Mouse (Mus musculus) MEL (cell line): ENCODE measurements around the gene Fst. TPM values are rescaled to one million over a fixed set of nuclear protein-coding genes. Genes with fewer than 3 reads are reported as not detected.

Experiments used
- DNase-seq: peaks from one replicate; pipeline ENCODE4 v3.0.0; 2011; ENCODE audit warnings: low read depth, low spot score
- H3K27ac ChIP-seq: 2 replicates; pipeline ENCODE4 v1.5.1; 2012; ENCODE audit warnings: low read depth, mild to moderate bottlenecking, control low read depth, low read length, moderate library complexity; ENCODE audit not compliant: control insufficient read depth
- H3K27me3 ChIP-seq, 2 experiments: fragments of 150-350 bp in 1 of 2; sonication (generic) in 1 of 2; 2 replicates each; pipeline ENCODE4 v1.6.1; 2012; ENCODE audit warnings: low read length in 2 of 2, mild to moderate bottlenecking in 2 of 2, improper control_type of control experiment in 1 of 2, moderate library complexity in 1 of 2; ENCODE audit not compliant: insufficient read depth in 2 of 2, control insufficient read depth in 1 of 2
- H3K36me3 ChIP-seq, 2 experiments: 2 replicates each; pipeline ENCODE4 v1.6.1; 2012 to 2014; ENCODE audit warnings: low read length in 2 of 2, improper control_type of control experiment in 1 of 2, inconsistent platforms in 1 of 2, mild to moderate bottlenecking in 1 of 2; ENCODE audit not compliant: insufficient read depth in 2 of 2, control insufficient read depth in 1 of 2
- H3K4me1 ChIP-seq, 2 experiments: fragments of 150-350 bp in 1 of 2; sonication (generic) in 1 of 2; 2 replicates each; pipeline ENCODE4 v1.6.1; 2012; ENCODE audit warnings: low read length in 2 of 2, improper control_type of control experiment in 1 of 2, mild to moderate bottlenecking in 1 of 2; ENCODE audit not compliant: insufficient read depth in 2 of 2, control insufficient read depth in 1 of 2
- H3K4me3 ChIP-seq, 2 experiments: fragments of 150-350 bp in 1 of 2; sonication (generic) in 1 of 2; 2 replicates each; pipeline ENCODE4 v1.5.1; 2012; ENCODE audit warnings: low read depth in 2 of 2, low read length in 2 of 2, mild to moderate bottlenecking in 2 of 2, moderate library complexity in 2 of 2, control low read depth in 1 of 2, improper control_type of control experiment in 1 of 2; ENCODE audit not compliant: control insufficient read depth in 1 of 2, insufficient read depth in 1 of 2
- H3K79me2 ChIP-seq: 2 replicates; pipeline ENCODE4 v1.6.1; 2012; ENCODE audit warnings: mild to moderate bottlenecking, low read length, moderate library complexity; ENCODE audit not compliant: control insufficient read depth, poor library complexity, insufficient read depth
- H3K9ac ChIP-seq: 2 replicates; pipeline ENCODE4 v1.6.1; 2012; ENCODE audit warnings: low read depth, mild to moderate bottlenecking, control low read depth, low read length, moderate library complexity; ENCODE audit not compliant: control insufficient read depth, poor library complexity, severe bottlenecking
- H3K9me3 ChIP-seq: fragments of 150-350 bp; sonication (generic); replicated peaks from 2 replicates; pipeline ENCODE4 v1.6.1; 2012; ENCODE audit warnings: mild to moderate bottlenecking, low read length, improper control_type of control experiment, moderate library complexity; ENCODE audit not compliant: insufficient read depth
- CHD1 ChIP-seq: IDR thresholded peaks from 2 replicates; pipeline ENCODE4 v1.6.1; 2012; ENCODE audit warnings: low read depth, mild to moderate bottlenecking, inconsistent platforms, low read length, improper control_type of control experiment
- ELF1 ChIP-seq: IDR thresholded peaks from 2 replicates; pipeline ENCODE4 v1.6.1; 2014; ENCODE audit warnings: low read depth, mild to moderate bottlenecking, inconsistent platforms, low read length, improper control_type of control experiment, moderate library complexity
- GABPA ChIP-seq: IDR thresholded peaks from 2 replicates; pipeline ENCODE4 v1.6.1; 2012; ENCODE audit warnings: low read depth, mild to moderate bottlenecking, inconsistent platforms, low read length, improper control_type of control experiment, moderate library complexity
- JUND ChIP-seq: IDR thresholded peaks from 2 replicates; pipeline ENCODE4 v1.6.1; 2011; ENCODE audit warnings: low read depth, mild to moderate bottlenecking, improper control_type of control experiment, low read length
- KAT2A ChIP-seq: conservative IDR thresholded peaks from 2 replicates; pipeline ENCODE4 v1.6.1; 2012; ENCODE audit warnings: low read depth, low read length, improper control_type of control experiment, inconsistent platforms
- MAFK ChIP-seq: IDR thresholded peaks from 2 replicates; pipeline ENCODE4 v1.6.1; 2011; ENCODE audit warnings: low read depth, mild to moderate bottlenecking, low read length, improper control_type of control experiment, borderline replicate concordance
- MEF2A ChIP-seq: IDR thresholded peaks from 2 replicates; pipeline ENCODE4 v1.6.1; 2014; ENCODE audit warnings: low read depth, mild to moderate bottlenecking, inconsistent platforms, low read length, improper control_type of control experiment; ENCODE audit not compliant: poor library complexity, insufficient replicate concordance, severe bottlenecking; ENCODE audit errors: extremely low read depth
- MXI1 ChIP-seq: IDR thresholded peaks from 2 replicates; pipeline ENCODE4 v1.6.1; 2011; ENCODE audit warnings: mild to moderate bottlenecking, low read depth, low read length, improper control_type of control experiment
- MYB ChIP-seq: IDR thresholded peaks from 2 replicates; pipeline ENCODE4 v1.6.1; 2011; ENCODE audit warnings: mild to moderate bottlenecking, low read depth, low read length, improper control_type of control experiment
- MYC ChIP-seq: IDR thresholded peaks from 2 replicates; pipeline ENCODE4 v1.6.1; 2011; ENCODE audit warnings: low read depth, mild to moderate bottlenecking, low read length, improper control_type of control experiment, moderate library complexity
- NELFE ChIP-seq: IDR thresholded peaks from 2 replicates; pipeline ENCODE4 v1.6.1; 2011; ENCODE audit warnings: low read depth, low read length, improper control_type of control experiment
- RAD21 ChIP-seq: IDR thresholded peaks from 2 replicates; pipeline ENCODE4 v1.6.1; 2011; ENCODE audit warnings: mild to moderate bottlenecking, low read depth, low read length, improper control_type of control experiment
- RCOR1 ChIP-seq: IDR thresholded peaks from 2 replicates; pipeline ENCODE4 v1.6.1; 2012; ENCODE audit warnings: low read depth, mild to moderate bottlenecking, inconsistent platforms, low read length, improper control_type of control experiment
- SIN3A ChIP-seq: IDR thresholded peaks from 2 replicates; pipeline ENCODE4 v1.6.1; 2012; ENCODE audit warnings: low read length, improper control_type of control experiment, inconsistent platforms
- TAL1 ChIP-seq: IDR thresholded peaks from 2 replicates; pipeline ENCODE4 v1.6.1; 2012; ENCODE audit warnings: mild to moderate bottlenecking, inconsistent platforms, low read length, moderate library complexity, mixed read lengths
- ZKSCAN1 ChIP-seq: IDR thresholded peaks from 2 replicates; pipeline ENCODE4 v1.6.1; 2012; ENCODE audit warnings: low read depth, mild to moderate bottlenecking, inconsistent platforms, low read length, improper control_type of control experiment, moderate library complexity
- ZMIZ1 ChIP-seq: IDR thresholded peaks from 2 replicates; pipeline ENCODE4 v1.6.1; 2012; ENCODE audit warnings: low read depth, mild to moderate bottlenecking, inconsistent platforms, low read length, improper control_type of control experiment, moderate library complexity
- ZNF384 ChIP-seq: IDR thresholded peaks from 2 replicates; pipeline ENCODE4 v1.6.1; 2012; ENCODE audit warnings: low read depth, mild to moderate bottlenecking, inconsistent platforms, low read length, improper control_type of control experiment
- polyA plus RNA-seq, 2 experiments: library from polyadenylated mRNA; stranded (reverse) in 1 of 2; unstranded in 1 of 2; fragments of >175 nt in 1 of 2; fragments of >200 nt in 1 of 2; gene quantifications; 2 replicates each; pipeline versions ENCODE4 v1.2.1 to v1.2.4; 2012; ENCODE audit warnings: low replicate concordance in 2 of 2, low read depth in 1 of 2; ENCODE audit not compliant: insufficient read length in 2 of 2, insufficient read depth in 1 of 2, missing spikeins in 1 of 2
- total RNA-seq: library from RNA; depleted of rRNA; stranded (reverse); fragments of 300-350 nt; gene quantifications from 2 replicates; pipeline ENCODE4 v1.2.3, GENCODE M21; 2012

Fst gene
- total and polyA plus RNA-seq, 3 experiments: not detected

DNA sequence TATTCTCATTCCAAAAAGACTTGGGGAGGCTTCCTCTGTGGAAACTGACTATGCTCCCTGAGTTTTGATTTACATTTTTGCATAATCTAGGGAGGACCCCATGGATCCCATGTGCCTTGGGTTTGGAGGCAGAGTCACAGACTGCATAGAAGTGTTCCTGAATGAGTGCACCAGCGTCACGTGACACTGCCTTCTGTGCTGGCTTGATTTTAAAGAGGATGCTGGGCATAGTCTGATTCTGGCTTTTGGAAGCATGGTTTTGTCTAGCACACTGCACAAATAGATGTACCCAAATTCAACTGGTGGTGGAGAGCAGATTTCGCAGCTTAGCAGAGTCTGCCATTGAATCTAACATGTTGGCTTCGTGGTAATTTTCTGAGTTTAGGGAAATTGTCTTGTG is 19.6 kb upstream of the Fst start:
- Histone ChIP-seq H3K9ac (no peak overlapping the region), H3K9me3 (no peaks in the 10 kb centered on the region), H3K4me3 (no peak overlapping the region), H3K79me2 (no peaks in the 10 kb centered on the region), H3K36me3 (no peaks in the 10 kb centered on the region), H3K4me1 (no peaks in the 10 kb centered on the region), H3K27ac (no peak overlapping the region), H3K27me3 (peaks cover 0 to 2% of the 10 kb centered on the region in 2 experiments; a peak in 2 of 4 replicates)
- DNase-seq: no peak
- TF ChIP-seq ZKSCAN1 (no peak), RAD21 (no peak), MYB (no peak), JUND (no peak), GABPA (no peak), NELFE (no peak), KAT2A (no peak)

DNA sequence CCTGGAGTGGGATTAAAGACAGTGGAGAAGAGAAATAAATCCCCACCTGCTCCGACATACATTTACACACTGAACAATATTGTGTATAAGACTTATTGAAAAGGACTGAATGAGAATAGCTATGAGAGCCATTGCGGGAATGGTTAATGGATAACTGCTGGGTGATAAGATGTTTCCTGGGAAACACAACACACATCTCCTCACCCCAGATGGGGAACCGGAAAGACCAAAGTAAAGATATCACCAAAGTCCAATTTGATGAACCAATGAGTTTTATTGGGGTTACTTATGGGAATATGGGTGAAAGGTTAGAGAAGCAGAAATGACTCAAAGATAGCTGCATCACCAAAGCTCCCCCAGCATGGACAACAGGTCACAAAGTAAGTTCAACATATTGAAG is 11.2 kb upstream of the Fst start:
- Histone ChIP-seq H3K4me1 (no peaks in the 10 kb centered on the region; a peak in 1 of 4 replicates), H3K4me3 (no peak overlapping the region), H3K9me3 (no peaks in the 10 kb centered on the region), H3K9ac (no peak overlapping the region), H3K27ac (no peak overlapping the region), H3K36me3 (no peaks in the 10 kb centered on the region), H3K27me3 (no peaks in the 10 kb centered on the region), H3K79me2 (no peaks in the 10 kb centered on the region)
- DNase-seq: no peak
- TF ChIP-seq SIN3A (no peak), RAD21 (no peak), NELFE (no peak), ELF1 (no peak), JUND (no peak), MXI1 (no peak), CHD1 (no peak), MAFK (no peak), ZMIZ1 (no peak), MEF2A (no peak), MYC (no peak), RCOR1 (no peak), TAL1 (no peak), ZNF384 (no peak)
